Mouse (Mus musculus): ENCODE results near the gene Fv1. TPM values are rescaled to one million over a fixed set of nuclear protein-coding genes. Genes with fewer than 3 reads are reported as not detected.
A peak's percentile ranks its signal among the peaks of the same experiment; 100 is the strongest.
"Not testable (repeated sequence)": the region's sequence is repeated elsewhere in the genome, so short reads cannot be mapped to it uniquely, and the experiment has no call there.

Fv1 gene
- total RNA-seq (2018; cell fraction: chromatin; rRNA removed) = 10 to 100 TPM in 3 of 26 experiments, 1 to 10 TPM in 23; 1.7 to 15.4 (median 5.0) TPM
- 1 to 10 TPM in 10 of 26 experiments, under 1 TPM in 16; 0.29 to 1.6 (median 0.75) TPM for total RNA-seq (2018; cell fraction: cytosol; rRNA removed)
- 10 to 100 TPM in 1 of 26 experiments, 1 to 10 TPM in 23, under 1 TPM in 2; 0.83 to 13.1 (median 3.4) TPM for total RNA-seq (2018; cell fraction: nucleus; rRNA removed)
- polyA plus RNA-seq (2018) = 0.62 to 2.3 TPM (median 0.75 TPM) in 3 replicates

DNA sequence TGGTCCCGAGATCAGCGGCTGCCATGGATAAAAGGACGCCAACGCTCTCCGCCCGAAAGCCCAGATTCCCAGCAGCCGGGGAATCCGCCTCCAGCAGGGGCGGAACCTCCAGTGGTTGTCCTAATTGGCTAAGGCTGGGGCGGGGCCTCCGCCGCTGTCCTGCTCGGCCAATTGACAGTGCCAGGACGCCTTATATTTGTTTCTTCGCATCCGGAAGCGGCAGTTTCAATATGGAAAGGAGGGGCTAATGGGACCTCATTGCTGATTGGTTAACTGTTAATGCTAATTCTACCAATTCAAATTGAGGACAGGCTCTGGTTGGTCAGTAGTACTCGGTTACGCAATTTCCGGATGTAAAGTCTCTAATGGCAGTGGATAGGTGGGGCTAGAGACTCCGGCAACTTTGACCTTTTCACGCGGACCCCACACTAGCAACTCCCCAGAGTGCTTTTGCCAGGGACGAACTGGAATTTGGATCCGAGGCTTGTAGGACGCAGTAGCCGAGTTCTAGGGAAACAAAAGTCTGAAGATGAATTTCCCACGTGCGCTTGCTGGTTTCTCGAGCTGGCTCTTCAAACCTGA lies at the start of gene Fv1, which contains the start of gene Miip:
TSS of gene Fv1 (plus strand) at position 530 of the 582 bp plus-strand sequence.
TSS of gene Miip (minus strand) at position 367 of the 582 bp plus-strand sequence.
- peak within 1 kb of the TSS; percentile 65 for H3K27ac ChIP-seq
- 0% methylated on average over 30 of the region's 30 CpGs for WGBS (ENCODE audit: missing documents)
- H3K79me2 ChIP-seq (ENCODE audit: inconsistent target) = peaks cover 55% of the 10 kb centered on the region
- peak within 1 kb of the TSS; percentile 90 for H3K4me3 ChIP-seq (ENCODE audit: inconsistent target)
- peaks cover 9% of the 10 kb centered on the region; the same call in 1 of the 2 replicates for H3K36me3 ChIP-seq (ENCODE audit: inconsistent target)

- H3K36me3 ChIP-seq (ENCODE audit: inconsistent target); H3K79me2 ChIP-seq (ENCODE audit: inconsistent target); H3K4me3 ChIP-seq (ENCODE audit: inconsistent target); H3K27ac ChIP-seq: not testable (repeated sequence)
- 82% methylated on average over 6 of the region's 7 CpGs for WGBS (ENCODE audit: missing documents)
Measured at GRCm38 (mm10) chr4:147819659-147820058, 49.1 kb upstream of the Fv1 start.

DNA sequence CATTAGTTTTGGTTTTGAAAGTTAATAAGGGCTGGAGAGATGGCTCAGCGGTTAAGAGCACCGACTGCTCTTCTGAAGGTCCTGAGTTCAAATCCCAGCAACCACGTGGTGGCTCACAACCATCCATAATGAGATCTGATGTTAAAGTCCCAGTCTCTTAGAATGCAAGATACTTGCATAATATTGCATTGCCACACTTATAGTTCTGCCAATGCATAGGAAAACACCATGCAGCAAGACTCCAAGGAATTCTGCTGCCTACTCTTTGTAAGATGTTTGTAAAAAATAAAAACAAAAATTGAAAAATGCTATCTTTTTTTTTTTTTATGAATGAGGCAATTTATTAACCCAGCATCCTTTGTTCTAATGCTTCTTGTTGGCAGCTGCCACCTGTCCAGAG lies 47.4 kb upstream of the Fv1 start:
- WGBS (ENCODE audit: missing documents) = 83% methylated on average over 3 of the region's 3 CpGs
- H3K79me2 ChIP-seq (ENCODE audit: inconsistent target); H3K27ac ChIP-seq; H3K4me3 ChIP-seq (ENCODE audit: inconsistent target): not testable (repeated sequence)
- peaks cover 11% of the 10 kb centered on the region for H3K36me3 ChIP-seq (ENCODE audit: inconsistent target)

GRCm38 (mm10) chr4:147824389-147824788 lies 44.4 kb upstream of the Fv1 start:
- 96% methylated on average over 4 of the region's 4 CpGs for WGBS (ENCODE audit: missing documents)
- peaks cover 39% of the 10 kb centered on the region for H3K36me3 ChIP-seq (ENCODE audit: inconsistent target)
- no peak overlapping the region for H3K27ac ChIP-seq
- H3K79me2 ChIP-seq (ENCODE audit: inconsistent target) = no peaks in the 10 kb centered on the region
- no peak overlapping the region for H3K4me3 ChIP-seq (ENCODE audit: inconsistent target)

DNA sequence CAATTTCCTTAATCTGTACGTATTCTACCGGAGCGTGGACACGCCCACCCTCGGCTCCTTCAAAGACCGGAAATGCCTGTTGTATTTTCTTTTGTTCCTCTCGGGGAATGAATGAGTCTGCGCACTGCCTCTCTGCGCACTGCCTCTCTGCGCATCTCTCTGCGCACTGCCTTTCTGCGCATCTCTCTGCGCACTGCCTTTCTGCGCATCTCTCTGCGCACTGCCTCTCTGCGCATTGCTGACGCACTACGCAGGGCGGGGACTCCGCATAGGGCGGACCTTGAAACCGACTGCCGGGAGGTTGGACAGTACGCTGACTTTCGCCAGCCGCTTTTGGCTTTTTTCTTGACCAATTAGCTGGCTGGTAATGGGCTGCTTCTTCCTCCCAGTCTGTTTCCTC lies 29.5 kb upstream of the Fv1 start:
- H3K27ac ChIP-seq; H3K4me3 ChIP-seq (ENCODE audit: inconsistent target): not testable (repeated sequence)
- no CpG with 5 or more reads among the region's 26 CpGs for WGBS (ENCODE audit: missing documents)
- peaks cover 14% of the 10 kb centered on the region; the same call in 1 of the 2 replicates for H3K36me3 ChIP-seq (ENCODE audit: inconsistent target)
- peaks cover 22% of the 10 kb centered on the region for H3K79me2 ChIP-seq (ENCODE audit: inconsistent target)

DNA sequence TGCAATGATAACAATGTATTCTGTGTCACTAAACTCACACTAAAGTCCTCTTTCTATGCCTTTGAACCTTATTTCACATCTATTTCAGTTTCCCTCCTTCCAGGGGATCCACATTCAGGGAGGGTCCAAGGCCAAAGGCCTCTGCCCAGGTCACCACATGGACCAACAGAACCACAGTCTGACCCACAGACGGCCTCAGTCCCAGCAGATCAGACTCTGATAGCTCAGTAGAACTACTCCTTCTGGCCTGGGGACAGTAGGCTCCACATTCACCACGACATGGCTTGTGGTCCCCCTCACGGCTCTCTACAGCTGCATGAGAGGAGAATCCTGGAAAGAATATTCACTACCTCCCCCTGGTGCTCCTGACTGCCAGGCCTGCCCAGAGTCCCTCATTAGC lies 25.9 kb upstream of the Fv1 start:
- peaks cover 58% of the 10 kb centered on the region for H3K79me2 ChIP-seq (ENCODE audit: inconsistent target)
- no peak overlapping the region for H3K4me3 ChIP-seq (ENCODE audit: inconsistent target)
- WGBS (ENCODE audit: missing documents) = 90% methylated on average over 2 of the region's 3 CpGs
- H3K27ac ChIP-seq = no peak overlapping the region
- H3K36me3 ChIP-seq (ENCODE audit: inconsistent target) = peaks cover 18% of the 10 kb centered on the region; the same call in 1 of the 2 replicates

GRCm38 (mm10) chr4:147847614-147848583 lies 20.9 kb upstream of the Fv1 start, which contains the start of gene Zfp933:
Zfp933 (minus strand) TSS chr4:147848366.
- peak within 1 kb of the TSS; percentile 99 for H3K4me3 ChIP-seq (ENCODE audit: inconsistent target)
- H3K36me3 ChIP-seq (ENCODE audit: inconsistent target) = peaks cover 7% of the 10 kb centered on the region; the same call in 1 of the 2 replicates
- H3K79me2 ChIP-seq (ENCODE audit: inconsistent target) = peaks cover 53% of the 10 kb centered on the region
- 2% methylated on average over 23 of the region's 23 CpGs for WGBS (ENCODE audit: missing documents)
- H3K27ac ChIP-seq = peak within 1 kb of the TSS; percentile 75

- WGBS (ENCODE audit: missing documents) = 2% methylated on average over 4 of the region's 4 CpGs
- Histone ChIP-seq H3K79me2 (ENCODE audit: inconsistent target) (peaks cover 46% of the 10 kb centered on the region), H3K27ac (peak overlapping the region; percentile 75), H3K36me3 (ENCODE audit: inconsistent target) (peaks cover 3% of the 10 kb centered on the region; the same call in 1 of the 2 replicates), H3K4me3 (ENCODE audit: inconsistent target) (peak overlapping the region; percentile 99)
Measured at GRCm38 (mm10) chr4:147848584-147848991, 20.2 kb upstream of the Fv1 start.

DNA sequence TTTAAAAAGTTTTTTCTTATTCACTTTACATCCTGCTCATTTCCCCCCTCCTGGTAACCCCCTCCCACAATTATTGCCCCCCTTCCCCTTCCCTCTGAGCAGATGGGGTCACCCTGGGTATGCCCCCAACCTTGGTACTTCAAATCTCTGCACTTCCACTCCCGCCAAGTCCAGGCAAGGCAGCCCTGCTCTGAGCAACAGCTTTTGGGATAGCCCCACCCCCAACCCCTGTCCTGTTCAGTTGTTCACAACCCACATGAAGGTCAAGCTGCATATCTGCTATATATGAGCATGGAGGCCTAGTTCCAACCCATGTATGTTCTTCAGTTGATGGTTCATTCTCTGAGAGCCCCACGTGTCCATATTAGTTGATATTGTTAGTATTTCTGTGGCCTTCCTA lies 18.0 kb upstream of the Fv1 start:
- H3K27ac ChIP-seq = no peak overlapping the region
- H3K36me3 ChIP-seq (ENCODE audit: inconsistent target) = no peaks in the 10 kb centered on the region
- WGBS (ENCODE audit: missing documents) = 64% methylated on average over 1 of the region's 2 CpGs
- H3K4me3 ChIP-seq (ENCODE audit: inconsistent target) = no peak overlapping the region
- peaks cover 25% of the 10 kb centered on the region for H3K79me2 ChIP-seq (ENCODE audit: inconsistent target)

GRCm38 (mm10) chr4:147862051-147862450 lies 6.7 kb upstream of the Fv1 start:
- Histone ChIP-seq H3K36me3 (ENCODE audit: inconsistent target) (peaks cover 25% of the 10 kb centered on the region; the same call in 1 of the 2 replicates), H3K79me2 (ENCODE audit: inconsistent target) (peaks cover 11% of the 10 kb centered on the region; the same call in 1 of the 2 replicates), H3K4me3 (ENCODE audit: inconsistent target) (no peak overlapping the region), H3K27ac (no peak overlapping the region)
- 83% methylated on average over 3 of the region's 3 CpGs for WGBS (ENCODE audit: missing documents)

- H3K36me3 ChIP-seq (ENCODE audit: inconsistent target) = peaks cover 25% of the 10 kb centered on the region; the same call in 1 of the 2 replicates
- no peak overlapping the region for H3K4me3 ChIP-seq (ENCODE audit: inconsistent target)
- peaks cover 35% of the 10 kb centered on the region for H3K79me2 ChIP-seq (ENCODE audit: inconsistent target)
- no peak overlapping the region for H3K27ac ChIP-seq
- 91% methylated on average over 6 of the region's 6 CpGs for WGBS (ENCODE audit: missing documents)
Measured at GRCm38 (mm10) chr4:147865651-147866050, 3.1 kb upstream of the Fv1 start.

DNA sequence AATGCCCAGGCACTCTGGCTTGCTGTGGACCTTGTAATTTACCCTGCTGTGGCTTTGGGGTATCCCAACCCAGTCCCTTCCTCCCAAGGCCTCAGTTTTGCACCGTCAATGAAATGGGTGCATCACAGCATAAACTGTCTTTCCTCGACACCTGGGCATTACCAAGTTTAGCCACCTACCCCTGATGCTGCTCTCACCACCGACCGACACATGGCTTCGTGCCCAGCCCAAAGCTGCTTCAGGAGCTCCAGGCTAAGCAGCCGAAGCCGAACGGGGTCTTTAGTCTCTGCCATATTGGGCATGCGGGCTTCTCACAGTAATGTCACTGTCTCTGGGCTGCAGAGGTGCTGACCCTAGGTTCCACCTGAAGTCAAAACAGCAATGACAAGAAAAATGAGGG lies 2.7 kb upstream of the Fv1 start:
- 98% methylated on average over 9 of the region's 9 CpGs for WGBS (ENCODE audit: missing documents)

DNA sequence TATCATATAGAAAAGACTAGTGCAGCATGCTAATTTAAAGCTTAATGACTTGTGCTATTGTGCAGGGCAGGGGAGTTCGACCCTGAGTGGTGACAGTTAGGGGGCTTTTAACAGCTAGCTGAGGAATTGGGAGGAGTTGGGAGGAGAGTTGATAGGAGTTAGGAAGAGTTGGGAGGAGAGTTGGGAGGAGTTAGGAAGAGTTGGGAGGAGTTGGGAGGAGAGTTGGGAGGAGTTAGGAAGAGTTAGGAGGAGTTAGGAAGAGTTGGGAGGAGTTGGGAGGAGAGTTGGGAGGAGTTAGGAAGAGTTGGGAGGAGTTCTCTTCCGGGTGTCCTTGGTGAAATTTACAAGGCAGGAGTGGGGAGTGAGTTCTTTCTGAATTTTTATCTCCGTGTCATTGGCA lies 2.0 kb upstream of the Fv1 start:
- 70% methylated on average over 2 of the region's 3 CpGs for WGBS (ENCODE audit: missing documents)
- H3K79me2 ChIP-seq (ENCODE audit: inconsistent target) = peaks cover 43% of the 10 kb centered on the region
- not testable (repeated sequence) for H3K4me3 ChIP-seq (ENCODE audit: inconsistent target); H3K27ac ChIP-seq
- peaks cover 14% of the 10 kb centered on the region; the same call in 1 of the 2 replicates for H3K36me3 ChIP-seq (ENCODE audit: inconsistent target)

More for the DNA sequence above, 2.7 kb upstream of the Fv1 start:
- peaks cover 22% of the 10 kb centered on the region; the same call in 1 of the 2 replicates for H3K36me3 ChIP-seq (ENCODE audit: inconsistent target)
- no peak overlapping the region for H3K4me3 ChIP-seq (ENCODE audit: inconsistent target)
- H3K27ac ChIP-seq = no peak overlapping the region
- peaks cover 39% of the 10 kb centered on the region for H3K79me2 ChIP-seq (ENCODE audit: inconsistent target)
